Mouse (Mus musculus): ENCODE data around the gene Ndufa4. TPM values are rescaled to one million over a fixed set of nuclear protein-coding genes. Genes with fewer than 3 reads are reported as not detected.

The Ndufa4 gene
- polyA plus RNA-seq, 1 experiment from 2014 or later: 904 TPM

Other genes starting within 250 kb of the Ndufa4 start
- 97.6 and 109 TPM in 2 replicates for gene Phf14, start 312 bp upstream of the Ndufa4 start, polyA plus RNA-seq (2015; fragmentation: Nextera tagmentation; extraction: Ambion mirVana)